Mouse (Mus musculus): Measurements from ENCODE around the gene Cer1. TPM values are rescaled to one million over a fixed set of nuclear protein-coding genes. Genes with fewer than 3 reads are reported as not detected.
A peak's percentile ranks its signal among the peaks of the same experiment; 100 is the strongest.

Cer1 gene
- polyA plus RNA-seq, 1 experiment from 2014 or later = 0.29 TPM

GRCm38 (mm10) chr4:82867731-82868445 lies 17.1 kb downstream of the Cer1 start:
- no peak overlapping the region for H3K4me3 ChIP-seq
- no peaks in the 10 kb centered on the region for H3K27me3 ChIP-seq (ENCODE audit: low read depth, poor library complexity, severe bottlenecking)
- DNase-seq (ENCODE audit: low spot score) = no peak
- H3K4me1 ChIP-seq = no peaks in the 10 kb centered on the region
- WGBS = 83% methylated on average over 5 of the region's 5 CpGs
- no peak overlapping the region for H3K27ac ChIP-seq
- no peaks in the 10 kb centered on the region for H3K36me3 ChIP-seq
- H3K9me3 ChIP-seq (replicated peaks) = no peaks in the 10 kb centered on the region

- H3K4me3 ChIP-seq = no peak overlapping the region
- no peaks in the 10 kb centered on the region for H3K36me3 ChIP-seq
- 80% methylated on average over 4 of the region's 4 CpGs for WGBS
- DNase-seq (ENCODE audit: low spot score) = no peak
- H3K27ac ChIP-seq = no peak overlapping the region
- H3K27me3 ChIP-seq (ENCODE audit: low read depth, poor library complexity, severe bottlenecking) = no peaks in the 10 kb centered on the region
- no peaks in the 10 kb centered on the region for H3K4me1 ChIP-seq
- H3K9me3 ChIP-seq (replicated peaks) = no peaks in the 10 kb centered on the region
These were observed 17.8 kb downstream of the Cer1 start for GRCm38 (mm10) chr4:82867111-82867510.

- peaks cover 7% of the 10 kb centered on the region for H3K27me3 ChIP-seq (ENCODE audit: low read depth, poor library complexity, severe bottlenecking)
- H3K9me3 ChIP-seq (replicated peaks) = no peaks in the 10 kb centered on the region
- no peaks in the 10 kb centered on the region for H3K36me3 ChIP-seq
- no peak overlapping the region for H3K4me3 ChIP-seq
- WGBS = 80% methylated on average over 8 of the region's 8 CpGs
- no peak overlapping the region for H3K27ac ChIP-seq
- no peaks in the 10 kb centered on the region for H3K4me1 ChIP-seq
- no peak for DNase-seq (ENCODE audit: low spot score)
These were observed 19.8 kb downstream of the Cer1 start for GRCm38 (mm10) chr4:82864974-82865699.

GRCm38 (mm10) chr4:82863316-82863715 lies 21.6 kb downstream of the Cer1 start:
- Histone ChIP-seq H3K27me3 (ENCODE audit: low read depth, poor library complexity, severe bottlenecking) (peaks cover 7% of the 10 kb centered on the region), H3K36me3 (no peaks in the 10 kb centered on the region), H3K9me3 (replicated peaks) (no peaks in the 10 kb centered on the region), H3K4me1 (peaks cover 11% of the 10 kb centered on the region), H3K4me3 (no peak overlapping the region), H3K27ac (no peak overlapping the region)
- WGBS = 91% methylated on average over 8 of the region's 8 CpGs
- DNase-seq (ENCODE audit: low spot score) = no peak

- Histone ChIP-seq H3K9me3 (replicated peaks) (no peaks in the 10 kb centered on the region), H3K4me3 (no peak overlapping the region), H3K4me1 (peaks cover 11% of the 10 kb centered on the region)
These were observed 23.5 kb downstream of the Cer1 start for GRCm38 (mm10) chr4:82861451-82861850.

GRCm38 (mm10) chr4:82860566-82860965 lies 24.4 kb downstream of the Cer1 start:
- 59% methylated on average over 3 of the region's 3 CpGs for WGBS
- no peak overlapping the region for H3K27ac ChIP-seq
- H3K36me3 ChIP-seq = no peaks in the 10 kb centered on the region
- no peaks in the 10 kb centered on the region for H3K9me3 ChIP-seq (replicated peaks)
- DNase-seq (ENCODE audit: low spot score) = no peak
- no peak overlapping the region for H3K4me3 ChIP-seq
- peaks cover 11% of the 10 kb centered on the region for H3K4me1 ChIP-seq
- H3K27me3 ChIP-seq (ENCODE audit: low read depth, poor library complexity, severe bottlenecking) = peaks cover 7% of the 10 kb centered on the region

More at GRCm38 (mm10) chr4:82861451-82861850, 23.5 kb downstream of the Cer1 start:
- DNase-seq (ENCODE audit: low spot score) = no peak
- no peaks in the 10 kb centered on the region for H3K36me3 ChIP-seq
- H3K27ac ChIP-seq = no peak overlapping the region
- 96% methylated on average over 2 of the region's 2 CpGs for WGBS
- H3K27me3 ChIP-seq (ENCODE audit: low read depth, poor library complexity, severe bottlenecking) = peaks cover 7% of the 10 kb centered on the region

- peaks cover 11% of the 10 kb centered on the region for H3K4me1 ChIP-seq
- peaks cover 7% of the 10 kb centered on the region for H3K27me3 ChIP-seq (ENCODE audit: low read depth, poor library complexity, severe bottlenecking)
- H3K4me3 ChIP-seq = peak within 1 kb of the TSS; percentile 76
- under 1% methylated on average over 81 of the region's 82 CpGs for WGBS
- H3K9me3 ChIP-seq (replicated peaks) = no peaks in the 10 kb centered on the region
- DNase-seq (ENCODE audit: low spot score) = peak; percentile 81
- H3K27ac ChIP-seq = peak within 1 kb of the TSS; percentile 91
- no peaks in the 10 kb centered on the region for H3K36me3 ChIP-seq
These were observed 25.5 kb downstream of the Cer1 start, which contains the start of gene Zdhhc21 for GRCm38 (mm10) chr4:82859131-82860125. Gene Zdhhc21 (minus strand): TSS chr4:82859958.

GRCm38 (mm10) chr4:82858431-82859010 lies 26.4 kb downstream of the Cer1 start:
- WGBS = 31% methylated on average over 4 of the region's 4 CpGs
- peaks cover 11% of the 10 kb centered on the region for H3K4me1 ChIP-seq
- H3K27me3 ChIP-seq (ENCODE audit: low read depth, poor library complexity, severe bottlenecking) = peaks cover 7% of the 10 kb centered on the region
- peak overlapping the region; percentile 91; the same call in 1 of the 2 replicates for H3K27ac ChIP-seq
- H3K9me3 ChIP-seq (replicated peaks) = no peaks in the 10 kb centered on the region
- H3K36me3 ChIP-seq = no peaks in the 10 kb centered on the region
- peak overlapping the region; percentile 76 for H3K4me3 ChIP-seq
- DNase-seq (ENCODE audit: low spot score) = no peak

- DNase-seq (ENCODE audit: low spot score) = no peak
- peaks cover 7% of the 10 kb centered on the region for H3K27me3 ChIP-seq (ENCODE audit: low read depth, poor library complexity, severe bottlenecking)
- no peak overlapping the region for H3K4me3 ChIP-seq
- H3K36me3 ChIP-seq = 0 out of 2 replicates have a peak, but pooled peaks cover 5% of the 10 kb centered on the region
- 96% methylated on average over 3 of the region's 3 CpGs for WGBS
- H3K9me3 ChIP-seq (replicated peaks) = no peaks in the 10 kb centered on the region
- no peak overlapping the region for H3K27ac ChIP-seq
- peaks cover 11% of the 10 kb centered on the region for H3K4me1 ChIP-seq
These were observed 28.0 kb downstream of the Cer1 start for GRCm38 (mm10) chr4:82856986-82857385.

- no peaks in the 10 kb centered on the region for H3K9me3 ChIP-seq (replicated peaks)
- no peak overlapping the region for H3K4me3 ChIP-seq
- H3K27me3 ChIP-seq (ENCODE audit: low read depth, poor library complexity, severe bottlenecking) = no peaks in the 10 kb centered on the region
- H3K4me1 ChIP-seq = peaks cover 18% of the 10 kb centered on the region
- DNase-seq (ENCODE audit: low spot score) = no peak
- 90% methylated on average over 2 of the region's 2 CpGs for WGBS
- no peak overlapping the region for H3K27ac ChIP-seq
- 0 out of 2 replicates have a peak, but pooled peaks cover 5% of the 10 kb centered on the region for H3K36me3 ChIP-seq
These were observed 31.1 kb downstream of the Cer1 start for GRCm38 (mm10) chr4:82853809-82854208.

- no peak overlapping the region for H3K27ac ChIP-seq
- no peak for DNase-seq (ENCODE audit: low spot score)
- H3K9me3 ChIP-seq (replicated peaks) = no peaks in the 10 kb centered on the region
- peaks cover 14% of the 10 kb centered on the region for H3K4me1 ChIP-seq
- H3K27me3 ChIP-seq (ENCODE audit: low read depth, poor library complexity, severe bottlenecking) = no peaks in the 10 kb centered on the region
- WGBS = 49% methylated on average over 5 of the region's 5 CpGs
- peaks cover 13% of the 10 kb centered on the region; the same call in 1 of the 2 replicates for H3K36me3 ChIP-seq
- no peak overlapping the region for H3K4me3 ChIP-seq
These were observed 36.3 kb downstream of the Cer1 start for GRCm38 (mm10) chr4:82848552-82849234.
